Mouse (Mus musculus) neural tube, embryonic 14.5 days (tissue): ENCODE data around the gene Timp2. TPM values are rescaled to one million over a fixed set of nuclear protein-coding genes. Genes with fewer than 3 reads are reported as not detected.

Source experiments
- ATAC-seq: fragments of 200-750 bp; cut with Nextera tagmentation; 2 replicates; pipeline ENCODE4 v1.8.0; 2017; ENCODE audit warnings: low read depth, mild to moderate bottlenecking, moderate TSS enrichment, moderate library complexity
- H3K27ac ChIP-seq: fragments of 300-500 bp; sonication (generic); 2 replicates; pipeline ENCODE4 v1.5.1; 2014; ENCODE audit warnings: low read depth, mild to moderate bottlenecking, control low read depth, low read length, moderate library complexity, mixed read lengths
- H3K27me3 ChIP-seq: fragments of 300-500 bp; sonication (generic); 2 replicates; pipeline ENCODE4 v1.6.1; 2014; ENCODE audit warnings: low read length; ENCODE audit not compliant: control insufficient read depth, insufficient read depth
- H3K36me3 ChIP-seq: fragments of 300-500 bp; sonication (generic); 2 replicates; pipeline ENCODE4 v1.6.1; 2014; ENCODE audit warnings: low read length, mixed read lengths; ENCODE audit not compliant: control insufficient read depth, insufficient read depth
- H3K4me1 ChIP-seq: fragments of 300-500 bp; sonication (generic); 2 replicates; pipeline ENCODE4 v1.6.1; 2014; ENCODE audit warnings: low read length; ENCODE audit not compliant: control insufficient read depth, insufficient read depth
- H3K4me2 ChIP-seq: fragments of 300-500 bp; sonication (generic); 2 replicates; pipeline ENCODE4 v1.6.1; 2014; ENCODE audit warnings: mild to moderate bottlenecking, low read depth, low read length, control low read depth
- H3K4me3 ChIP-seq: fragments of 300-500 bp; sonication (generic); 2 replicates; pipeline ENCODE4 v1.5.1; 2014; ENCODE audit warnings: low read depth, low read length, control low read depth, mixed read lengths
- H3K9ac ChIP-seq: fragments of 300-500 bp; sonication (generic); replicated peaks from 2 replicates; pipeline ENCODE4 v1.6.1; 2014; ENCODE audit warnings: low read depth, mild to moderate bottlenecking, control low read depth, low read length, mixed read lengths
- H3K9me3 ChIP-seq: fragments of 300-500 bp; sonication (generic); 2 replicates; pipeline ENCODE4 v1.6.1; 2016; ENCODE audit warnings: low read length; ENCODE audit not compliant: control insufficient read depth
- WGBS: fragments of 180-500 bp; shearing (Covaris S2); extraction: QIAGEN DNeasy Blood & Tissue Kit; methylation state at CpG from one replicate; pipeline ENCODE4 v1.1.7; 2014; 5-methylcytosine and 5-hydroxymethylcytosine counted together
- polyA plus RNA-seq: library from polyadenylated mRNA; unstranded; fragments of >200 nt; fragmentation: Nextera tagmentation; extraction: Ambion mirVana; gene quantifications from 2 replicates; pipeline ENCODE4 v1.2.1, GENCODE M21; 2014

Gene Timp2
- polyA plus RNA-seq, 1 experiment from 2014 or later, result 91.4 TPM

DNA sequence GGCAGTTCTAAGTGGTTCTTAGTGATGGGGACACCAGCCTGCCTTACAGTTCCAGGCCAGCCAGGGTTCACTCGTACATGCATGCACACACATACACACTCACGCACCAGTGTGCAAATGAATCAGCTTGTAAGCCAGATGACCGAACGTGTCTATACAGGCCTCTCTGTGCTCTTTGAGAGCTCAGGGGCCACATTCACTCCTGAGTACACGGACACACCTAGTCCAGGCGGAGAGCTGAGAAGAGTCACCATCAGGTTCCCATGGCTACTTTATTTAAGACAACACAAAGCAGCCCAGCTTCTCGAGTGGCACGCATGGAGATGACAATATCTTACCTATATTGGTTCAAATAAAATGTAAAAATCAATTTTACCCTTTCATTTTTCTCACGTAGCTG, 69.1 kb downstream of the Timp2 start:
- H3K36me3 ChIP-seq, result peaks cover 52% of the 10 kb centered on the region
- 95% methylated on average over 9 of the region's 9 CpGs for WGBS

GRCm38 (mm10) chr11:118285791-118286190, 69.7 kb downstream of the Timp2 start:
- no peaks in the 10 kb centered on the region for H3K27me3 ChIP-seq
- no peak overlapping the region for H3K4me3 ChIP-seq
- H3K4me2 ChIP-seq, result no peak overlapping the region
- H3K9me3 ChIP-seq, result no peaks in the 10 kb centered on the region
- no peak overlapping the region for H3K27ac ChIP-seq
- ATAC-seq, result no peak
- H3K4me1 ChIP-seq, result peaks cover 10% of the 10 kb centered on the region
- peaks cover 53% of the 10 kb centered on the region for H3K36me3 ChIP-seq
- H3K9ac ChIP-seq, result no peak overlapping the region
- WGBS, result 93% methylated on average over 13 of the region's 13 CpGs

More for the DNA sequence above, 69.1 kb downstream of the Timp2 start:
- no peaks in the 10 kb centered on the region for H3K9me3 ChIP-seq
- no peak overlapping the region for H3K4me3 ChIP-seq
- no peak for ATAC-seq
- H3K27me3 ChIP-seq, result no peaks in the 10 kb centered on the region
- peaks cover 10% of the 10 kb centered on the region for H3K4me1 ChIP-seq
- no peak overlapping the region for H3K4me2 ChIP-seq
- H3K27ac ChIP-seq, result no peak overlapping the region
- no peak overlapping the region for H3K9ac ChIP-seq

DNA sequence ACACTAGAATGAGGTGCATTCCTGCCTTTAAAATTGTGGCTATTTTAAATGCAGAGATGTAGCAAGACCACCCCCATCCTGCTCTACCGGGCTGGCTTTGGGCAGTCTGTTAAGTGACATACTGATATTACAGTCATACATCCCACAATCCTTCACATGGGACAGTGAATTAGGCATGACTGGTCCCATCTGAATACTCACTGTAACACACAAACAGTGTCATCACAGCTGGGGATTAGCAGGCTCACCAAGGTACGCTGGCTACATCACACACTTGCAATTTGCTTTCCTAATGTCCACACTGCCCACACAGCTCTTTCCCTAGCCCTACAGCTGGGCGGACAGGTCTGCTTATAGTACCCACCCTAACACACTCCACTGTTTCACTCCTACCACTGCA, 75.3 kb downstream of the Timp2 start:
- H3K4me3 ChIP-seq, result no peak overlapping the region
- H3K27ac ChIP-seq, result no peak overlapping the region
- WGBS, result 93% methylated on average over 3 of the region's 3 CpGs
- ATAC-seq, result no peak
- no peak overlapping the region for H3K4me2 ChIP-seq
- H3K36me3 ChIP-seq, result peaks cover 76% of the 10 kb centered on the region
- H3K27me3 ChIP-seq, result no peaks in the 10 kb centered on the region
- H3K4me1 ChIP-seq, result no peaks in the 10 kb centered on the region
- H3K9ac ChIP-seq, result no peak overlapping the region
- no peaks in the 10 kb centered on the region for H3K9me3 ChIP-seq

DNA sequence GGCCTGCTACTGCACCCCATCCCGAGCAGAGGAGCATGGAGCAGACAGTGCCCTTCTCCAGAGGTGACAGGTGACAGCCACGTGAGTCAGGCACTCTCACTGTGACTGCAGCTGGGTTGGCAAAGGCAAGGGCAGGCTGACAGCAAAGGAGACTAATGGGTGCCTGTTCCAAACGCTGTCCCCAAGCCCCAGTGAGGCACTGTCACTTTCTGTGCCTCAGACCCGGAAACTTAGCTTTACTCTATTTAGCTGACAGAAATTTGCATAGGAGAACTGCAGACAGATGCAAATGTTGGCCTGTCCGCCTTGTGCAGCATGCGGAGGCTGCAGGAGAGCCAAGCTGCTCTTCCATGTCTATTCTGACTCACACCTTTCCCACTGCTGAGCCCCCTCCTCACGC, 79.2 kb downstream of the Timp2 start:
- ATAC-seq, result no peak
- Histone ChIP-seq H3K27me3 (no peaks in the 10 kb centered on the region), H3K4me3 (no peak overlapping the region), H3K36me3 (peaks cover 78% of the 10 kb centered on the region), H3K9ac (no peak overlapping the region), H3K27ac (no peak overlapping the region), H3K9me3 (no peaks in the 10 kb centered on the region), H3K4me2 (no peak overlapping the region), H3K4me1 (no peaks in the 10 kb centered on the region)
- WGBS, result 88% methylated on average over 7 of the region's 7 CpGs

DNA sequence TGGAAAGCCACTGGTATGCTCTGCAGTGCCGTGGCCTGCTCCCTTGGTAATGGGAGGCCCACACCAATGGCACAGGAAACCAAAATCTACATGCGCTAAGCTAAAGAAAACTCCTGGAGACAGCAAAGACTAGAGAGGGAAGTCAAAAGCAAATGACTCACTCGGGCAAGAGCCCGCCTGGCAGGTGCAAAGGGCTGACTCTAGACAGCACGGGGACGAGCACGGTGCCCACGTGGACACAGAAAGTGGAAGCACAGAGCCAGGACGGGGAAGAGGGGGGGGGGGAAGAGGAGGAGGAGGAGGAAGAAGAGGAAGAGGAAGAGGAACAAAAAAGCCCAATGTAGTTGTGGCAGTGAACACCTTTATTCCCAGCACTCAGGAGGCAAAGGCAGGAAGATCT, 80.4 kb downstream of the Timp2 start:
- ATAC-seq, result no peak
- H3K27ac ChIP-seq, result no peak overlapping the region

DNA sequence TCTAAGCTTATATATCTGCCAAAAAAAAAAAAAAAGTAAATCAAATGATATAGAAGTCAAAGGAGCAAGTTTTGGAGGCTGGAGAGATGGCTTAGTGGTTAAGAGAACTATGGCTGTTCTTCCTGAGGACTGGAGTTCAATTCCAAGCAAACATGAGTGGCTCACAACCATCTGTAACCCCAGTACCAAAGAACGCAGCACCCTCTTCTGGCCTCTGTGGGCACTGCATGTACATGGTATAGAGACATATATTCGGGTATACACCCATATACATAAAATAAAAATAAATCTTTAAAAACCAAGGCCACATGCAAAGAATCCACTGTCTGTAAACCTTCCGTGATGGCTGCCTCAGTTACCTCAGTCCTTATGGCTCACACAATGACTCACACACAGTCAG, 85.7 kb downstream of the Timp2 start:
- ATAC-seq, result no peak
- no peak overlapping the region for H3K4me2 ChIP-seq
- H3K4me3 ChIP-seq, result no peak overlapping the region
- WGBS, result 94% methylated on average over 3 of the region's 3 CpGs
- no peaks in the 10 kb centered on the region for H3K9me3 ChIP-seq
- H3K4me1 ChIP-seq, result no peaks in the 10 kb centered on the region
- H3K36me3 ChIP-seq, result peaks cover 81% of the 10 kb centered on the region
- no peak overlapping the region for H3K27ac ChIP-seq
- no peaks in the 10 kb centered on the region for H3K27me3 ChIP-seq
- H3K9ac ChIP-seq, result no peak overlapping the region

More for the DNA sequence above, 80.4 kb downstream of the Timp2 start:
- peaks cover 78% of the 10 kb centered on the region for H3K36me3 ChIP-seq
- H3K9me3 ChIP-seq, result no peaks in the 10 kb centered on the region
- no peaks in the 10 kb centered on the region for H3K27me3 ChIP-seq
- 97% methylated on average over 9 of the region's 9 CpGs for WGBS
- H3K4me2 ChIP-seq, result no peak overlapping the region
- no peaks in the 10 kb centered on the region for H3K4me1 ChIP-seq
- no peak overlapping the region for H3K9ac ChIP-seq
- H3K4me3 ChIP-seq, result no peak overlapping the region

GRCm38 (mm10) chr11:118266666-118267046, 88.9 kb downstream of the Timp2 start:
- Histone ChIP-seq H3K27ac (no peak overlapping the region), H3K4me1 (no peaks in the 10 kb centered on the region), H3K36me3 (peaks cover 75% of the 10 kb centered on the region), H3K9me3 (no peaks in the 10 kb centered on the region), H3K27me3 (no peaks in the 10 kb centered on the region), H3K4me3 (no peak overlapping the region), H3K4me2 (no peak overlapping the region), H3K9ac (no peak overlapping the region)
- WGBS, result 95% methylated on average over 7 of the region's 7 CpGs
- no peak for ATAC-seq

DNA sequence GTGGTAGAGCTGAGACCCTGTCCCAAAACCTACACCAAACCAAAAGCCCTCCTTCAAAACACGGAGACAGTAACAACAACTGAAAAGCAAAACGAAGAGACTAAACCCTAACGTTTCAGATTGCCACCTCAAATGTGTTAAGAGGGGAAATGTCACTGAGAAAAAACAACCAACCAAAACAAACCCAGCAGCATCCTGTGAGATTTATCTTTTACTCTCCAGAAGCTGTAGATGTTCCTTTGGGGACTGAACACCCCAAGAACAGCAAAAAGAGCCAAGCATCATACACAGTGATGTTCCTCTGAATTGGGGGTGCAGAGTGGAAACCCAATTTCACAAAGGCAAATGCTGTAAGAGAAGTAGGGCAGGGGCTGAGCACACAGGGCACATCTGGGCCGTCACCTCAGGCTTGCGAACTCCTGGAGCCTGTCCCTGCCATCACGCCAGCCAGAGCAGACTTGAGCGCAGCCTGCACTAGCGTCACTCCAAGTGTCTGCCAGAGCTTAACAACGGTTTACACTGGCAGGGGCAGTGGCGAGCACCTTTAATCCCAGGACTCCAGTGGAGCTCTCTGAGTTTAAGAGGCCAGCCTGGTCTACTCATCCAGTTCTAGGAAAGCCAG, 89.4 kb downstream of the Timp2 start:
- no peak overlapping the region for H3K4me3 ChIP-seq
- H3K4me1 ChIP-seq, result no peaks in the 10 kb centered on the region
- WGBS, result 94% methylated on average over 10 of the region's 10 CpGs
- no peaks in the 10 kb centered on the region for H3K27me3 ChIP-seq
- H3K9ac ChIP-seq, result no peak overlapping the region
- no peak for ATAC-seq
- no peak overlapping the region for H3K4me2 ChIP-seq
- no peak overlapping the region for H3K27ac ChIP-seq
- H3K9me3 ChIP-seq, result no peaks in the 10 kb centered on the region
- peaks cover 75% of the 10 kb centered on the region for H3K36me3 ChIP-seq

DNA sequence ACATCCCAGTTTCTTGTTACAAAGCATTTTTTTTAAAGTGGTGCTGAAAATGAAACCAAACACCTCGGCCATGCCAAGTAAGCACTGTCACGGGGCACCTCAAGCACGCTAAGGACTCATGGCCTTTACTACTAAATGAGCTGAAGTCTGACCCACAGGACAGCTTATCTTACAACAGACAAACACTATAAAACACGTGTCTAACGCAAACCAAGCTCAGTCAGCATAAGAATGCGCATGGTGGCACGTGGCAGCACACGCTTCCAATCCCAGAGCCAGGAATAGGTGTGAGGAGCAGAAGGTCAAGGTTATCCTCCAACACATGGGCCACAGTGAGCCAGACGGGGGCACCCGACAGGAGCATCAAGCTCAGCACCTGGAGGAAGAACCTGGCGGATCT, 89.9 kb downstream of the Timp2 start:
- no peak overlapping the region for H3K9ac ChIP-seq
- no peak for ATAC-seq
- H3K27ac ChIP-seq, result no peak overlapping the region
- H3K27me3 ChIP-seq, result no peaks in the 10 kb centered on the region
- no peak overlapping the region for H3K4me2 ChIP-seq
- H3K36me3 ChIP-seq, result peaks cover 77% of the 10 kb centered on the region
- H3K4me3 ChIP-seq, result no peak overlapping the region
- H3K9me3 ChIP-seq, result no peaks in the 10 kb centered on the region
- WGBS, result 94% methylated on average over 11 of the region's 11 CpGs
- no peaks in the 10 kb centered on the region for H3K4me1 ChIP-seq
